Mouse (Mus musculus) heart, embryonic 16.5 days (tissue): ENCODE measurements at regions not wholly inside any gene's neighbourhood (a gene's known extent, or its start where the extent isn't known, plus 50 kb on each side); places are given as distances from the start of the nearest gene placed in this dataset.
"Not testable (repeated sequence)": the region's sequence is repeated elsewhere in the genome, so short reads cannot be mapped to it uniquely, and the experiment has no call there.

ENCODE experiments used
- ATAC-seq: fragments of 200-750 bp; cut with Nextera tagmentation; replicated peaks from 2 replicates; pipeline ENCODE4 v1.8.0; 2017; ENCODE audit warnings: moderate number of reproducible peaks; ENCODE audit not compliant: insufficient read depth, low FRiP score; ENCODE audit errors: extremely low read depth
- H3K27ac ChIP-seq: fragments of 300-500 bp; sonication (generic); 2 replicates; pipeline ENCODE4 v1.5.1; 2014; ENCODE audit warnings: mild to moderate bottlenecking, low read length, control low read depth, moderate library complexity
- H3K27me3 ChIP-seq: fragments of 300-500 bp; sonication (generic); 2 replicates; pipeline ENCODE4 v1.6.1; 2014; ENCODE audit warnings: low read length, mixed read lengths; ENCODE audit not compliant: control insufficient read depth, insufficient read depth
- H3K36me3 ChIP-seq: fragments of 300-500 bp; sonication (generic); 2 replicates; pipeline ENCODE4 v1.6.1; 2014; ENCODE audit not compliant: control insufficient read depth, insufficient read depth
- H3K4me1 ChIP-seq: fragments of 300-500 bp; sonication (generic); 2 replicates; pipeline ENCODE4 v1.6.1; 2014; ENCODE audit warnings: low read length, mixed read lengths; ENCODE audit not compliant: control insufficient read depth, insufficient read depth
- H3K4me2 ChIP-seq: fragments of 300-500 bp; sonication (generic); 2 replicates; pipeline ENCODE4 v1.6.1; 2014; ENCODE audit warnings: low read depth, mild to moderate bottlenecking, control low read depth, low read length
- H3K4me3 ChIP-seq: fragments of 300-500 bp; sonication (generic); 2 replicates; pipeline ENCODE4 v1.5.1; 2014; ENCODE audit warnings: mild to moderate bottlenecking, control low read depth, low read length
- H3K9ac ChIP-seq: fragments of 300-500 bp; sonication (generic); 2 replicates; pipeline ENCODE4 v1.6.1; 2014; ENCODE audit warnings: low read length, control low read depth
- H3K9me3 ChIP-seq: fragments of 300-500 bp; sonication (generic); replicated peaks from 2 replicates; pipeline ENCODE4 v1.6.1; 2016; ENCODE audit warnings: low read length; ENCODE audit not compliant: control insufficient read depth
- WGBS: fragments of 180-500 bp; shearing (Covaris S2); extraction: QIAGEN DNeasy Blood & Tissue Kit; methylation state at CpG from one replicate; pipeline ENCODE4 v1.1.7; 2014; 5-methylcytosine and 5-hydroxymethylcytosine counted together

- H3K36me3 ChIP-seq: no peaks in the 10 kb centered on the region
- peak overlapping the region; percentile 41 for H3K4me2 ChIP-seq
- H3K27ac ChIP-seq: peak overlapping the region; percentile 64; the same call in 1 of the 2 replicates
- no peaks in the 10 kb centered on the region for H3K4me1 ChIP-seq
- 43% methylated on average over 18 of the region's 18 CpGs for WGBS
- H3K27me3 ChIP-seq: no peaks in the 10 kb centered on the region
- H3K9ac ChIP-seq: no peak overlapping the region
- no peaks in the 10 kb centered on the region for H3K9me3 ChIP-seq
- no peak overlapping the region; the same call in 1 of the 2 replicates for H3K4me3 ChIP-seq
- ATAC-seq: peak; percentile 67; the same call in 1 of the 2 replicates
Observed at GRCm38 (mm10) chr7:92984701-92985682, 94.7 kb upstream of the Fam181b start.

GRCm38 (mm10) chr7:92985683-92986070, 94.0 kb upstream of the Fam181b start:
- Histone ChIP-seq H3K4me3 (no peak overlapping the region), H3K36me3 (no peaks in the 10 kb centered on the region), H3K4me1 (no peaks in the 10 kb centered on the region), H3K9me3 (no peaks in the 10 kb centered on the region), H3K27ac (no peak overlapping the region), H3K9ac (no peak overlapping the region), H3K4me2 (no peak overlapping the region), H3K27me3 (no peaks in the 10 kb centered on the region)
- no peak for ATAC-seq
- WGBS: 81% methylated on average over 2 of the region's 2 CpGs

GRCm38 (mm10) chr7:92998886-92999285, 80.8 kb upstream of the Fam181b start:
- no peaks in the 10 kb centered on the region for H3K4me1 ChIP-seq
- no peak overlapping the region for H3K4me2 ChIP-seq
- H3K9me3 ChIP-seq: no peaks in the 10 kb centered on the region
- ATAC-seq: no peak
- H3K27ac ChIP-seq: no peak overlapping the region
- no peak overlapping the region for H3K4me3 ChIP-seq
- no peaks in the 10 kb centered on the region for H3K27me3 ChIP-seq
- no peak overlapping the region for H3K9ac ChIP-seq
- no peaks in the 10 kb centered on the region for H3K36me3 ChIP-seq
- 75% methylated on average over 3 of the region's 3 CpGs for WGBS

- H3K36me3 ChIP-seq, H3K4me2 ChIP-seq, H3K9ac ChIP-seq, H3K27me3 ChIP-seq, H3K4me1 ChIP-seq, H3K9me3 ChIP-seq, H3K4me3 ChIP-seq: not testable (repeated sequence)
- WGBS: 29% methylated on average over 5 of the region's 5 CpGs
- ATAC-seq: peak; percentile 84
- peak overlapping the region; percentile 48 for H3K27ac ChIP-seq
Observed at GRCm38 (mm10) chr7:93006694-93007231, 72.9 kb upstream of the Fam181b start.

- no peak for ATAC-seq
- H3K27me3 ChIP-seq: no peaks in the 10 kb centered on the region
- WGBS: 64% methylated on average over 4 of the region's 4 CpGs
- no peaks in the 10 kb centered on the region for H3K9me3 ChIP-seq
- no peak overlapping the region for H3K4me3 ChIP-seq
- H3K4me2 ChIP-seq: no peak overlapping the region
- no peak overlapping the region; the same call in 1 of the 2 replicates for H3K27ac ChIP-seq
- H3K36me3 ChIP-seq: no peaks in the 10 kb centered on the region
- peaks cover 4% of the 10 kb centered on the region; the same call in 1 of the 2 replicates for H3K4me1 ChIP-seq
- no peak overlapping the region for H3K9ac ChIP-seq
Observed at GRCm38 (mm10) chr7:93007721-93008120, 71.9 kb upstream of the Fam181b start.

- 81% methylated on average over 1 of the region's 1 CpGs for WGBS
- ATAC-seq: no peak
- H3K4me3 ChIP-seq: no peak overlapping the region
- H3K9ac ChIP-seq: no peak overlapping the region
- no peak overlapping the region for H3K4me2 ChIP-seq
- no peaks in the 10 kb centered on the region for H3K27me3 ChIP-seq
- H3K4me1 ChIP-seq: no peaks in the 10 kb centered on the region
- H3K36me3 ChIP-seq: no peaks in the 10 kb centered on the region
- H3K9me3 ChIP-seq: no peaks in the 10 kb centered on the region
- no peak overlapping the region for H3K27ac ChIP-seq
Observed at GRCm38 (mm10) chr7:93019390-93019789, 60.3 kb upstream of the Fam181b start.

GRCm38 (mm10) chr7:93023489-93024130, 56.1 kb upstream of the Fam181b start:
- Histone ChIP-seq H3K4me3 (no peak overlapping the region), H3K4me2 (no peak overlapping the region), H3K27ac (no peak overlapping the region), H3K9ac (no peak overlapping the region), H3K9me3 (no peaks in the 10 kb centered on the region), H3K4me1 (no peaks in the 10 kb centered on the region), H3K36me3 (no peaks in the 10 kb centered on the region), H3K27me3 (no peaks in the 10 kb centered on the region)
- 61% methylated on average over 5 of the region's 5 CpGs for WGBS
- no peak for ATAC-seq

- 72% methylated on average over 4 of the region's 4 CpGs for WGBS
- Histone ChIP-seq H3K36me3 (no peaks in the 10 kb centered on the region), H3K27me3 (no peaks in the 10 kb centered on the region), H3K27ac (no peak overlapping the region), H3K9me3 (no peaks in the 10 kb centered on the region), H3K4me3 (no peak overlapping the region), H3K4me1 (no peaks in the 10 kb centered on the region), H3K4me2 (no peak overlapping the region), H3K9ac (no peak overlapping the region)
- no peak for ATAC-seq
Observed at GRCm38 (mm10) chr7:93026231-93026630, 53.4 kb upstream of the Fam181b start.
